Mouse (Mus musculus): ENCODE results near the gene Pwp2. TPM values are rescaled to one million over a fixed set of nuclear protein-coding genes. Genes with fewer than 3 reads are reported as not detected.
A peak's percentile ranks its signal among the peaks of the same experiment; 100 is the strongest.

The Pwp2 gene
- polyA plus RNA-seq, 1 experiment from 2014 or later, result 27.1 TPM

DNA sequence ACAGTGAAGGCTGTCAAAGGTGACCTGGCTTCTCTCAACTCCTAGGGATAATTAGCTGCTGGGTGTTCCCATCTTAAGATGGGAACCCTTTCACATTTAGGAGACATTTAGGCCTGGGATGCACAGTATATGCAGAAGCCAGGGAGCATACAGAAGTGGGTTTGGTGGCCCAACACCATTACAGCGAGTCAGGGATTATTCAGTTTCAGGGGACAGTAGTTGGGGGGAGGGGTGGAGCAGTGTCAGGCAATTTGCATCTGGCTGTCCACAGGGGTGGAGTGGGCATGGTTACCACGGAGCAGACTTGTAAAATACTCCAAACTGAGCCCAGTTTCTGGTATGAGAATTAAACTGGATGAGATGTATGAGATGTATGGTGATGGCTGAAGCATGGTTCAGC is 14.5 kb downstream of the Pwp2 start:
- peaks cover 72% of the 10 kb centered on the region for H3K36me3 ChIP-seq
- H3K27ac ChIP-seq, result peak overlapping the region; percentile 54
- 49% methylated on average over 2 of the region's 2 CpGs for whole genome bisulfite sequencing
- H3K4me3 ChIP-seq (replicated peaks), result peak overlapping the region; percentile 80
- no peaks in the 10 kb centered on the region for H3K27me3 ChIP-seq
- peaks cover 11% of the 10 kb centered on the region for H3K4me1 ChIP-seq (replicated peaks)
- no peak overlapping the region for H3K9ac ChIP-seq (replicated peaks)
- no peaks in the 10 kb centered on the region for H3K9me3 ChIP-seq
- ATAC-seq (ENCODE audit: insufficient number of reproducible peaks, insufficient read depth, low FRiP score, low TSS enrichment, low read depth), result no peak
- H3K4me2 ChIP-seq, result peak overlapping the region; percentile 89

- H3K27ac ChIP-seq, result peak within 1 kb of the TSS; percentile 69
- no peaks in the 10 kb centered on the region for H3K9me3 ChIP-seq
- H3K4me3 ChIP-seq (replicated peaks), result peak within 1 kb of the TSS; percentile 80
- H3K4me1 ChIP-seq (replicated peaks), result peaks cover 11% of the 10 kb centered on the region
- peak within 1 kb of the TSS; percentile 76 for H3K9ac ChIP-seq (replicated peaks)
- H3K36me3 ChIP-seq, result peaks cover 72% of the 10 kb centered on the region
- no peaks in the 10 kb centered on the region for H3K27me3 ChIP-seq
- ATAC-seq (ENCODE audit: insufficient number of reproducible peaks, insufficient read depth, low FRiP score, low TSS enrichment, low read depth), result peak; percentile 91
- 2% methylated on average over 50 of the region's 50 CpGs for WGBS
- peak within 1 kb of the TSS; percentile 89 for H3K4me2 ChIP-seq
Observed at GRCm38 (mm10) chr10:78169281-78170042, 15.5 kb downstream of the Pwp2 start, which contains the start of gene D10Jhu81e. D10Jhu81e (minus strand) TSS chr10:78169782.

DNA sequence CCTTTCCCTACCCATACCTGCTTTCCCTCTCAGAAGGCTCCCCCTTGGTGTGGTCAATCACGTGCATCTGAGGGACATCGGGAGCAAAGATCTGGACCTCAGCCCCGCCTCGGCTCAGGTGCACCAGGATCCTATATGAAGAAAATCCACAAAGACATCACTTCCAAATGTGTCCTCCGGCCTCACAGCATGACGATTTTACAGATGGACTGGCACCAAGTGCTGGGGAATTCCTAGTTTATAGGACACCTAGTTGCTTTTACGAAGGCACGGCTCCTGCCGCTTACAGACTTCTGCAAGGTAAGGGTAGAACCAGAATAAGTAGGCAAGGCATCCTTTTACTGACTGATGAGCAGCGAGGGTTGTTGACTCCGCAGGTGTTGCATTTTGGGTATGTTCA is 16.2 kb downstream of the Pwp2 start:
- H3K36me3 ChIP-seq, result peaks cover 70% of the 10 kb centered on the region
- peak overlapping the region; percentile 80 for H3K4me3 ChIP-seq (replicated peaks)
- H3K4me1 ChIP-seq (replicated peaks), result peaks cover 11% of the 10 kb centered on the region
- peak overlapping the region; percentile 89 for H3K4me2 ChIP-seq
- no peaks in the 10 kb centered on the region for H3K9me3 ChIP-seq
- no peak for ATAC-seq (ENCODE audit: insufficient number of reproducible peaks, insufficient read depth, low FRiP score, low TSS enrichment, low read depth)
- WGBS, result 86% methylated on average over 11 of the region's 11 CpGs
- H3K27me3 ChIP-seq, result no peaks in the 10 kb centered on the region
- H3K9ac ChIP-seq (replicated peaks), result peak overlapping the region; percentile 76
- no peak overlapping the region for H3K27ac ChIP-seq

DNA sequence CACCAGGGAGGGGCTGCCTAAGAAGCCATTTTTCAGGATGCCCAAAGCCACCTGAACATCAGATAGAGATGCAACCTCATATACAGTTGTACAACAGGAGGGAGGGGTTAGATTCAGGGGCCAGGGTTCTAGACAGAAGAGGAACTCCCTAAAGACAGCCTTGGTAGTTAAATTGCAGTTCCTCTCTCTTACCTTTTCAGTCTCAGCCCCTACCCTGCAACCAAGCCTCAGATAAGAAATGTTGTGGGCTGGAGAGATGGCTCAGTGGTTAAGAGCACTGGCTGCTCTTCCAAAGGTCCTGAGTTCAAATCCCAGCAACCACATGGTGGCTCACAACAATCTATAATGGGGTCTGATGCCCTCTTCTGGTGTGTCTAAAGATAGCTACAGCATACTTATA is 17.2 kb downstream of the Pwp2 start:
- Histone ChIP-seq H3K4me2 (no peak overlapping the region), H3K27ac (no peak overlapping the region), H3K9ac (replicated peaks) (no peak overlapping the region), H3K4me1 (replicated peaks) (peaks cover 11% of the 10 kb centered on the region), H3K9me3 (no peaks in the 10 kb centered on the region), H3K36me3 (peaks cover 70% of the 10 kb centered on the region), H3K4me3 (replicated peaks) (no peak overlapping the region), H3K27me3 (no peaks in the 10 kb centered on the region)
- no peak for ATAC-seq (ENCODE audit: insufficient number of reproducible peaks, insufficient read depth, low FRiP score, low TSS enrichment, low read depth)

DNA sequence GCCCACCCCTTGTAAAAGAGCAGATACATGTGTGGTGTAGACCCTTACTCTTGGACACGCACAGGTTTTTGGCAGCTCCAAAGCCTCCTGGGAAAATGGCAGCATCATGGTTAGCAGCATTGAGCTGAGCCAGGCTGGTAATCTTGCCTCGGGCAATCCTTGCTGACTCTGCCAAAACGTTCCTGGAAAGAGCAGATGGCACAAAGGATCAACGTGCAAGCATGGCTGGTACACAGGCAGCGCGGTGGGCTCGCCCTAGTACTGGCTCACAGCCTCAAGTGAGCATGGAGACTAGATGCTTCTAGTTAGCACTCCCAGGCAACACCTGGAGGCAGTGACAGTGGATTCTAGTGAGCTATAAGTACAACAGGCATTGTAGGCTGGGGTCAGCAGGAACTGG is 17.6 kb downstream of the Pwp2 start:
- Histone ChIP-seq H3K4me1 (replicated peaks) (peaks cover 11% of the 10 kb centered on the region), H3K27me3 (no peaks in the 10 kb centered on the region), H3K27ac (no peak overlapping the region), H3K4me2 (no peak overlapping the region), H3K9me3 (no peaks in the 10 kb centered on the region), H3K36me3 (peaks cover 70% of the 10 kb centered on the region), H3K4me3 (replicated peaks) (no peak overlapping the region), H3K9ac (replicated peaks) (no peak overlapping the region)
- ATAC-seq (ENCODE audit: insufficient number of reproducible peaks, insufficient read depth, low FRiP score, low TSS enrichment, low read depth), result no peak
- 90% methylated on average over 7 of the region's 7 CpGs for WGBS

- Histone ChIP-seq H3K9me3 (no peaks in the 10 kb centered on the region), H3K36me3 (peaks cover 70% of the 10 kb centered on the region), H3K4me2 (no peak overlapping the region), H3K27me3 (no peaks in the 10 kb centered on the region), H3K4me1 (replicated peaks) (peaks cover 11% of the 10 kb centered on the region), H3K27ac (no peak overlapping the region), H3K9ac (replicated peaks) (no peak overlapping the region), H3K4me3 (replicated peaks) (no peak overlapping the region)
- WGBS, result 92% methylated on average over 21 of the region's 21 CpGs
- no peak for ATAC-seq (ENCODE audit: insufficient number of reproducible peaks, insufficient read depth, low FRiP score, low TSS enrichment, low read depth)
Observed at GRCm38 (mm10) chr10:78165256-78166005, 19.5 kb downstream of the Pwp2 start.

- Histone ChIP-seq H3K9me3 (no peaks in the 10 kb centered on the region), H3K27ac (no peak overlapping the region), H3K36me3 (peaks cover 70% of the 10 kb centered on the region), H3K9ac (replicated peaks) (no peak overlapping the region), H3K4me2 (no peak overlapping the region), H3K4me1 (replicated peaks) (peaks cover 12% of the 10 kb centered on the region), H3K4me3 (replicated peaks) (no peak overlapping the region), H3K27me3 (no peaks in the 10 kb centered on the region)
- 92% methylated on average over 12 of the region's 12 CpGs for WGBS
- no peak for ATAC-seq (ENCODE audit: insufficient number of reproducible peaks, insufficient read depth, low FRiP score, low TSS enrichment, low read depth)
Observed at GRCm38 (mm10) chr10:78164786-78165185, 20.2 kb downstream of the Pwp2 start.

GRCm38 (mm10) chr10:78163923-78164322 is 21.0 kb downstream of the Pwp2 start:
- no peak overlapping the region for H3K9ac ChIP-seq (replicated peaks)
- H3K27me3 ChIP-seq, result no peaks in the 10 kb centered on the region
- 35% methylated on average over 4 of the region's 4 CpGs for WGBS
- H3K36me3 ChIP-seq, result peaks cover 70% of the 10 kb centered on the region
- H3K9me3 ChIP-seq, result no peaks in the 10 kb centered on the region
- ATAC-seq (ENCODE audit: insufficient number of reproducible peaks, insufficient read depth, low FRiP score, low TSS enrichment, low read depth), result no peak
- no peak overlapping the region for H3K27ac ChIP-seq
- H3K4me1 ChIP-seq (replicated peaks), result peaks cover 17% of the 10 kb centered on the region
- no peak overlapping the region for H3K4me3 ChIP-seq (replicated peaks)
- H3K4me2 ChIP-seq, result no peak overlapping the region

DNA sequence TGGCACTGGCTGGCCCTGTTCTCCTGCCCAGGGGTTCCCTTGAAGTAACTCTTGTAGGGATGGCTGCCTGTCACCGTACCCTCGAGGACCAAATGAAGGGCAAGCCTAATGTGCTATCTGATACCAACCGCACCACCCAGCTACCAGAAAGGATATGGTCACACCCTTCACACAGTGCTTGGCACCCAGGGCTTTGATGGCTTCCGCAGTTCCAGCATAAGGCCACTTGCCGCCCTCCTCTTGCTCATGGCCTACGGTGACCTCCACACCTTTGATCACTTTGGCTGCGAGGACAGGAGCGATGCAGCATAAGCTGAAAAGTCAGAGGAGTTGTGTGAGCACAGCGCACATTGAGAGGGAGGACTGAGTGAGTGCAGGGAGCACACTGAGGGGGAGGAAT is 21.7 kb downstream of the Pwp2 start:
- Histone ChIP-seq H3K9ac (replicated peaks) (no peak overlapping the region), H3K4me3 (replicated peaks) (no peak overlapping the region), H3K4me2 (no peak overlapping the region), H3K27ac (no peak overlapping the region), H3K27me3 (no peaks in the 10 kb centered on the region), H3K4me1 (replicated peaks) (peaks cover 11% of the 10 kb centered on the region), H3K36me3 (peaks cover 70% of the 10 kb centered on the region), H3K9me3 (no peaks in the 10 kb centered on the region)
- WGBS, result 91% methylated on average over 9 of the region's 9 CpGs
- no peak for ATAC-seq (ENCODE audit: insufficient number of reproducible peaks, insufficient read depth, low FRiP score, low TSS enrichment, low read depth)

DNA sequence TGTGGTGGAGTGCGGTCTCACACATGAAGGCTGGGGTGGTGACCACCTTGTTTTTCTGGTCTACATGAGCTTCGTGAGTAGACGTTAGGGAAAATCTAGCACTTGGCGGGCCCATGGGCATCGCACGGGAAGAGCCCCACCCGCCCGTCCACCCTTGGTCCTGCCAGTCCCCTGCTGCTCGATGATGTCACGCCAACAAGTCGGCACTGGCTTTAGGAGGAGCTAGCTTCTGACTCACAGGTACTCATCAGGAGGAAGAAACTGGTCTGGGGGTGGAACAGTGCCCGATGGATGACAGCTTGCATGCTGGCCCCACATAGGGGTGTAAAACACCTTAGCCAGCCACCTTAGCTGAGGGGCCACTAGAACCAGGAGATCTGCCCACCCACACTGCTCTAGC is 22.3 kb downstream of the Pwp2 start:
- Histone ChIP-seq H3K27ac (no peak overlapping the region), H3K9me3 (no peaks in the 10 kb centered on the region), H3K4me1 (replicated peaks) (peaks cover 9% of the 10 kb centered on the region), H3K27me3 (no peaks in the 10 kb centered on the region), H3K36me3 (peaks cover 68% of the 10 kb centered on the region), H3K9ac (replicated peaks) (no peak overlapping the region), H3K4me2 (no peak overlapping the region), H3K4me3 (replicated peaks) (no peak overlapping the region)
- 94% methylated on average over 12 of the region's 12 CpGs for WGBS
- ATAC-seq (ENCODE audit: insufficient number of reproducible peaks, insufficient read depth, low FRiP score, low TSS enrichment, low read depth), result no peak

- no peaks in the 10 kb centered on the region for H3K9me3 ChIP-seq
- H3K4me2 ChIP-seq, result no peak overlapping the region
- H3K4me1 ChIP-seq (replicated peaks), result peaks cover 9% of the 10 kb centered on the region
- H3K4me3 ChIP-seq (replicated peaks), result no peak overlapping the region
- H3K36me3 ChIP-seq, result peaks cover 53% of the 10 kb centered on the region
- no peak overlapping the region for H3K27ac ChIP-seq
- H3K27me3 ChIP-seq, result no peaks in the 10 kb centered on the region
- WGBS, result 80% methylated on average over 8 of the region's 8 CpGs
- ATAC-seq (ENCODE audit: insufficient number of reproducible peaks, insufficient read depth, low FRiP score, low TSS enrichment, low read depth), result no peak
- H3K9ac ChIP-seq (replicated peaks), result no peak overlapping the region
Observed at GRCm38 (mm10) chr10:78161096-78161495, 23.9 kb downstream of the Pwp2 start.

Data from limb, embryonic 12.5 days (tissue).